Mouse (Mus musculus) liver, embryonic 11.5 days (tissue): Measurements from ENCODE around the gene Ubc. TPM values are rescaled to one million over a fixed set of nuclear protein-coding genes. Genes with fewer than 3 reads are reported as not detected.
A peak's percentile ranks its signal among the peaks of the same experiment; 100 is the strongest.
"Not testable (repeated sequence)": the region's sequence is repeated elsewhere in the genome, so short reads cannot be mapped to it uniquely, and the experiment has no call there.

Experiments used
- ATAC-seq: fragments of 200-750 bp; cut with Nextera tagmentation; replicated peaks from 2 replicates; pipeline ENCODE4 v1.8.0; 2017; ENCODE audit warnings: moderate number of reproducible peaks, mild to moderate bottlenecking, moderate TSS enrichment, moderate library complexity; ENCODE audit not compliant: low FRiP score
- DNase-seq: peaks from one replicate; pipeline ENCODE4 v3.0.0-alpha.2; 2017; ENCODE audit warnings: low spot score
- H3K27ac ChIP-seq: fragments of 300-500 bp; sonication (generic); 2 replicates; pipeline ENCODE4 v1.5.1; 2014; ENCODE audit warnings: mild to moderate bottlenecking, low read depth, low read length, control low read depth
- H3K27me3 ChIP-seq: fragments of 300-500 bp; sonication (generic); replicated peaks from 2 replicates; pipeline ENCODE4 v1.6.1; 2014; ENCODE audit warnings: low read length, mixed read lengths; ENCODE audit not compliant: control insufficient read depth, insufficient read depth
- H3K36me3 ChIP-seq: fragments of 300-500 bp; sonication (generic); 2 replicates; pipeline ENCODE4 v1.6.1; 2014; ENCODE audit warnings: mild to moderate bottlenecking, low read length, moderate library complexity, mixed read lengths; ENCODE audit not compliant: control insufficient read depth, insufficient read depth
- H3K4me1 ChIP-seq: fragments of 300-500 bp; sonication (generic); replicated peaks from 2 replicates; pipeline ENCODE4 v1.6.1; 2014; ENCODE audit warnings: low read length, mixed read lengths; ENCODE audit not compliant: control insufficient read depth, insufficient read depth
- H3K4me2 ChIP-seq: fragments of 300-500 bp; sonication (generic); 2 replicates; pipeline ENCODE4 v1.6.1; 2014; ENCODE audit warnings: mild to moderate bottlenecking, control low read depth, moderate library complexity
- H3K4me3 ChIP-seq: fragments of 300-500 bp; sonication (generic); 2 replicates; pipeline ENCODE4 v1.5.1; 2014; ENCODE audit warnings: low read depth, low read length, control low read depth
- H3K9ac ChIP-seq: fragments of 300-500 bp; sonication (generic); 2 replicates; pipeline ENCODE4 v1.6.1; 2014; ENCODE audit warnings: low read depth, low read length, control low read depth
- H3K9me3 ChIP-seq: fragments of 300-500 bp; sonication (generic); 2 replicates; pipeline ENCODE4 v1.6.1; 2016; ENCODE audit warnings: low read length, inconsistent platforms, mixed read lengths; ENCODE audit not compliant: control insufficient read depth
- WGBS: fragments of 180-500 bp; shearing (Covaris S2); extraction: QIAGEN DNeasy Blood & Tissue Kit; methylation state at CpG from one replicate; pipeline ENCODE4 v1.1.7; 2014; 5-methylcytosine and 5-hydroxymethylcytosine counted together
- polyA plus RNA-seq: library from polyadenylated mRNA; unstranded; fragments of >200 nt; fragmentation: Nextera tagmentation; extraction: Ambion mirVana; gene quantifications from 2 replicates; pipeline ENCODE4 v1.2.1, GENCODE M21; 2014

The Ubc gene
- polyA plus RNA-seq, 1 experiment from 2014 or later = 772 TPM

DNA sequence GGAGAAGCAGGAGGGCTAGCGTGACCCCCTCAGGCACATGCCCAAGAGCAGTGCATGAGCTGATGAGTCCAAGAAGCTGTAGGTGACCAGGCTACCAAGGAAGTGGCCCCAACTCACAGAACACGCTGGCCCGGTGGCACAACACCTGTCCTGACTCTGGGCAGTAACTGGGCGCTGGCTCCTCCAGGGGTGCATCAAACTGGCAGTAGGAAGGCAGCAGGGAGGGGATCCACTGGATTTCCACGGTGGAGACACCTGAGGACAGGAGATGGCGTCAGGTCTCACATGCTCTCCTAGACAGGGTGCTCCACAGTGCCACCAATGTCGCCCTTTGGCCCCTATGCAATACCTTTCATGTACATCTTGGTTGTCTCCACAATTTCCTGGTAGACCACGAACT lies 26.2 kb upstream of the Ubc start:
- WGBS = 92% methylated on average over 8 of the region's 8 CpGs
- no peaks in the 10 kb centered on the region for H3K9me3 ChIP-seq
- H3K4me3 ChIP-seq = no peak overlapping the region
- no peak for ATAC-seq
- H3K9ac ChIP-seq = no peak overlapping the region
- no peak overlapping the region for H3K27ac ChIP-seq
- no peak for DNase-seq
- H3K4me1 ChIP-seq = no peaks in the 10 kb centered on the region
- no peak overlapping the region for H3K4me2 ChIP-seq
- H3K27me3 ChIP-seq = no peaks in the 10 kb centered on the region
- peaks cover 51% of the 10 kb centered on the region for H3K36me3 ChIP-seq

DNA sequence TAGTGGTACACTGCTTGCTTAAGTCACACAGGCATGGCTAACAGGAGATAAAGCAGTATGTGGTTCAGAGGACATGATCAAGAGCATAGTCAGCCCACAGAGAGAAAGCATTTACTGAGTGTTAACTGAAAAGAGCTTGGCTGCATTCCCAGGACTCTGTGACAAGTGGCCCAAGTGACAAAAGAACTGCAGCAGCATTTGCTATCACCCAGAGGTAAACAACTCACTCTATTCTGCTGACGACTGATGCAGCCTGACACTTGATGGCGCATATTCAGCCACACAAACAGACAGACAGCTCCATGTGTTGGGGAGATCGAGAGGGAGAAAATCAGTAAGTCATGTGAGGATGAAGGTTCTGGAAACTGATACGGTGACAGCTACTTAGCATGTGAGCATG lies 23.8 kb upstream of the Ubc start:
- Histone ChIP-seq H3K9me3 (no peaks in the 10 kb centered on the region), H3K36me3 (peaks cover 39% of the 10 kb centered on the region), H3K27me3 (no peaks in the 10 kb centered on the region), H3K9ac (no peak overlapping the region), H3K4me3 (no peak overlapping the region), H3K4me1 (peaks cover 5% of the 10 kb centered on the region; the same call in 1 of the 2 replicates), H3K4me2 (no peak overlapping the region), H3K27ac (no peak overlapping the region)
- ATAC-seq = no peak
- WGBS = 80% methylated on average over 4 of the region's 4 CpGs
- DNase-seq = no peak

DNA sequence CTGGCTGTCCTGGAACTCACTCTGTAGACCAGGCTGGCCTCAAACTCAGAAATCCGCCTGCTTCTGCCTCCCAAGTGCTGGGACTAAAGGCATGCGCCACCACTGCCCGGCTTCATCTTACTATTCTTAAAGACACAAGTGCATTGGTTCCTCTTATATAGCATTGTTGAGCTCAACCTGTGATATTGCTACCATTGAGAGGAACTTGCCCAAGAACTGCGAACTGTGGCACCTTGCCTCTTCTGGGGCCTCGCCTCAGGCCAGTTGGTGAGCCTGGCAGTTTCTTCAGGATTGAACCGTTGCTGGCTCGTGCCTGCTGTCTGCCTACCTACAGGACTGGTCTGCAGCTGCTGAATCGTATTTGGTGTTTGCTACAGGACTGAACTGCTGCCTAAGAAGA lies 22.5 kb upstream of the Ubc start:
- H3K4me1 ChIP-seq = peaks cover 13% of the 10 kb centered on the region
- peaks cover 30% of the 10 kb centered on the region for H3K36me3 ChIP-seq
- not testable (repeated sequence) for H3K9ac ChIP-seq, H3K4me3 ChIP-seq, H3K27me3 ChIP-seq, H3K27ac ChIP-seq, DNase-seq, H3K9me3 ChIP-seq, ATAC-seq, H3K4me2 ChIP-seq
- WGBS = 88% methylated on average over 8 of the region's 8 CpGs

DNA sequence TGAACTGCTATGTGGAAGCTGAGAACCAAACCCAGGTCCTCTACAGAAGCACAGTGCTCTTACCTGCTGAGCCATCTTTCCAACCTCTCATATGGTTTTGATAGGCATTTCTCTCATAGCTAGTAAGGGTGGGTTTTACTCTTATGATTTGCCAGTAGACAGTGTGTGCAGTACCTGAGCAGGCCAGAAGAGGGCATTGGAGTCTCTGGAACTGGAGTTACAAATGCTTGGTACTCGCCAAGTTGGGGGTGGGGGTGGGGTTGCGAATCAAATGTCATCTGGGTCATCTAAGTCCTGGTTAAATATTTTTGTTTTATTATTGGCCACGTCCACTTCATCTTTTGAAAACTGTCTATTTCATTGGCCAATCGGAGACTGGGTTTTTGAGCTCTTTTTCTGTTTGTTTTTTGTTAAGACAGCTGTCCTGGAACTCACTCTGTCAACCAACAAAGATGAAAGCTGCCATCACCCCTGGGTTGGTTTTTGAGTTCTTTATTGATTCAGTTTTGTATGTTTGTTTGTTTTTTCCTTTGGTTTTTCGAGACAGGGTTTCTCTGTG lies 22.0 kb upstream of the Ubc start:
- no peaks in the 10 kb centered on the region for H3K9me3 ChIP-seq
- DNase-seq = peak; percentile 63
- H3K36me3 ChIP-seq = peaks cover 26% of the 10 kb centered on the region
- H3K4me2 ChIP-seq = no peak overlapping the region
- WGBS = 55% methylated on average over 5 of the region's 5 CpGs
- H3K27me3 ChIP-seq = no peaks in the 10 kb centered on the region
- no peak overlapping the region for H3K4me3 ChIP-seq
- no peak overlapping the region for H3K9ac ChIP-seq
- H3K4me1 ChIP-seq = peaks cover 18% of the 10 kb centered on the region
- no peak for ATAC-seq
- no peak overlapping the region for H3K27ac ChIP-seq

DNA sequence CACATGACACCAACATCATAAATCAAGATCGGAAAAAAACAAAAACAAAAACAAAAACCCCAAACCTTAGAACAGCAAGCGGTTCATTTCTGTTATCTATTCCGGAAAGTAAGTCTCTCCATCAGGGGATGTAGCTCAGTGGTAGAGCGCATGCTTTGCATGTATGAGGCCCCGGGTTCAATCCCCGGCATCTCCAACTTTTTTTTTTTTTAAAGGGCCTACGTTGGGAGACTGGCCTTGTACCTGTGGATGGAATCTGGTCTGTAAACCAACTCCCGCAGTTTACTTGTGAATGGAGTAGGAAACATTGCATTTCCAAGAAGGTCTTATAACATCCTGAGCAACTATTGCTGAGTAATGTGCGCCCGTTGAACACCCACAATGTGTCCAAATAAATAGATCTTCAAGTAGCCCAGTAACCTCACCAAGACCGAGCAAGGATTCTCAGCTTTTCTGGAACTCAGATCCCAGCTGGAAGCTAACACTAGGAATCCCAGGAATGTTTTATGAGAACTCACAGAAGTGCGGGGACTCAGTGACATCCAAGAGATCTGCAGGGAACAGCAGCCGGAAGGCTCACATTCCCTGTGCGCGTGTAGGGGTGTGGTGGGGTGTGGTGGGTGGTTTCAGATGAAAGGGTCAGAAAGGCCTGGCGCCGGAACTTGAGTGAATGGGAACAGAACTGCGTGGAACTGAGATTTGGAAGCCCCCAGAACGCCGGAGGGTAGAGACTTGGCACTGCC lies 19.5 kb upstream of the Ubc start:
- Histone ChIP-seq H3K9me3 (no peaks in the 10 kb centered on the region), H3K4me1 (peaks cover 22% of the 10 kb centered on the region), H3K27me3 (no peaks in the 10 kb centered on the region), H3K4me2 (peak overlapping the region; percentile 96), H3K27ac (peak overlapping the region; percentile 67), H3K36me3 (peaks cover 8% of the 10 kb centered on the region), H3K9ac (peak overlapping the region; percentile 65), H3K4me3 (peak overlapping the region; percentile 53)
- 13% methylated on average over 20 of the region's 20 CpGs for WGBS
- peak; percentile 47 for ATAC-seq
- peak; percentile 78 for DNase-seq

DNA sequence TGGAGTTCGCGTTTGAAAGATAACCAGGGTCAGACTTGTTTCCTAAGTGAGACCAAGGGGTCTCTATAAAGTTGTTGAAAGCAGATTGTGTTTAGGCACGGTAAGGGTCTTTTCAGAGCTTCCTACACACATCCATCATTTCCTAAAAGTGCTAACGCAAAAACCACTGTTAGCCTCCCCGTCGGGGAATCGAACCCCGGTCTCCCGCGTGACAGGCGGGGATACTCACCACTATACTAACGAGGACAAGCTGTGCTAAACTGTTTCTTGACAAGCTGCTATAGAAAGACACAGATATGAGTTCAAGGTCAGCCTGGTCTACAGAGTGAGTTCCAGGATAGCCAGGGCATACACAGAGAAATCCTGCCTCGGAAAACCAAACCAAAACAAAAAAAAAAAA lies 18.8 kb upstream of the Ubc start:
- DNase-seq (peak; percentile 86), ATAC-seq (peak; percentile 77)
- peaks cover 4% of the 10 kb centered on the region for H3K36me3 ChIP-seq
- H3K4me1 ChIP-seq = peaks cover 22% of the 10 kb centered on the region
- peak overlapping the region; percentile 67 for H3K27ac ChIP-seq
- H3K9me3 ChIP-seq = no peaks in the 10 kb centered on the region
- H3K27me3 ChIP-seq = no peaks in the 10 kb centered on the region
- under 1% methylated on average over 13 of the region's 13 CpGs for WGBS
- H3K4me3 ChIP-seq = peak overlapping the region; percentile 53
- peak overlapping the region; percentile 65 for H3K9ac ChIP-seq
- peak overlapping the region; percentile 96 for H3K4me2 ChIP-seq

DNA sequence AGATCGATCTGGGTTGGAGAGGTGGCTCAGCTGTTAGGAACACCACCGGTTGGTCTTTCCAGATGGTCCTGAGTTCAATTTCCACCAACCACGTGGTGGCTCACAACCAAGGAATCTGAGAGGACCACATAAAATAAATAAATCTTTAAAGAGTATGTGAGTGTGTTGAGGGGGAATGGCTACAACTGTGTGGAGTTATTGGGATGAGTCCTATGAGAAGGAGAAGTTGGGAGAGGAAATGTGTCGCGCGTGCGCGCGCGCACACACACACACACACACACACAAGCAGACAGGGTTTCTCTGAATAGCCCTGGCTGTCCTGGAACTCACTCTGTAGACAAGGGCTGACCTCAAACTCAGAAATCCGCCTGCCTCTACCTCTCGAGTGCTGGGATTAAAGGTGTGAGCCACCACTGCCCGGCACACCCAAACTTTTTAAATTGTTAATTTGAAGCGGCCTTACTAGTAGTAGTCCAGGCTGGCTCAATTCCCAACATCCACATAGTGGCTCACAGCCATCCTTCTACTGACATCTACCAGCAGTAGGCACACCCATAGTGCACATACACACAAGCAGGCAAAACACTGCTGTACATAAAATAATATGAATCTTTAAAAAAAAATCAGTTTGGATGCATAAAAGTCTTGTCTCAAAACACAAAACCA lies 18.0 kb upstream of the Ubc start:
- Histone ChIP-seq H3K4me2 (peak overlapping the region; percentile 96), H3K4me3 (peak overlapping the region; percentile 10), H3K9me3 (no peaks in the 10 kb centered on the region), H3K4me1 (peaks cover 25% of the 10 kb centered on the region), H3K9ac (no peak overlapping the region), H3K27me3 (no peaks in the 10 kb centered on the region), H3K27ac (peak overlapping the region; percentile 3; the same call in 1 of the 2 replicates), H3K36me3 (no peaks in the 10 kb centered on the region)
- WGBS = 46% methylated on average over 14 of the region's 14 CpGs
- ATAC-seq = no peak
- no peak for DNase-seq

DNA sequence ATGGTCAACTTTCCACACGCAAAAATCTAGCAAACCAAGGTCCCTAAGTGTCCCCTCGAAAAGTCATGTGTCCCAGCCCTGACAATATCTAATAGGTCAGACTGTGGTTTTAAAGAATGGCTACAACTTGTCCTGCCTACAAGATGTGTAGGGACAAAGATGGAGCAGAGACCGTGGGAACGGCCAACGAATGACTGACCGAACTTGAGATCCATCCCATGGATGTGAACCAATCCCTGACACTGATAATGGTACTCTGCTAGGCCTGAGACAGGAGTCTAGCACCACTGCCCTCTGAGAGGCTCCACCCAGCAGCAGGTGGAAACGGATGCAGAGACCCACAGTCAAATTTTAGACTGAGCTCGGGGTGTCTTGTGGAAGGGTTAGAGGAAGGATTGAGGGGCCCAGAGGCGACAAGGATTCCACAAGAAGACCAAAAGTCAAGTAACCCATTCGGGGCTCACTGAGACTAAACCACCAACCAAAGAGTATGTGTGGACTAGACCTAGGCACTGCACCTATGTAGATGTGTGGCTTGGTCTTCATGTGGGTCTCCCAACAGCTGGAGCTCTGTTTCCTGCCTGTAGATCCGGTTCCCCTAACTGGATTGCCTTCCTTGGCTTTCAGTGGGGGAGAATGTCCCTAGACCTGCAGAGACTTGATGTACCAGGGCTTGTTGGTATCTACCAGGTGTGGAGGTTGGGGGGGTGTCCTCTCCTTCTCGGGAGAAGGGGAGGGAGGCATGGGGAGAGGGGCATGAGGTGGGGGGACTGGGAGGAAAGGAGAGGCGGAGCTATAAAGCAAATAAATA lies 17.2 kb upstream of the Ubc start:
- Histone ChIP-seq H3K27me3 (no peaks in the 10 kb centered on the region), H3K36me3 (no peaks in the 10 kb centered on the region), H3K4me2 (peak overlapping the region; percentile 96), H3K4me1 (peaks cover 25% of the 10 kb centered on the region), H3K9ac (peak overlapping the region; percentile 67), H3K9me3 (no peaks in the 10 kb centered on the region), H3K4me3 (peak overlapping the region; percentile 71), H3K27ac (0 out of 2 replicates have a peak overlapping the region, but pooled peaks have one; percentile 17)
- DNase-seq (no peak), ATAC-seq (no peak)
- whole genome bisulfite sequencing = 51% methylated on average over 13 of the region's 13 CpGs
